In the genomic region with DNA sequence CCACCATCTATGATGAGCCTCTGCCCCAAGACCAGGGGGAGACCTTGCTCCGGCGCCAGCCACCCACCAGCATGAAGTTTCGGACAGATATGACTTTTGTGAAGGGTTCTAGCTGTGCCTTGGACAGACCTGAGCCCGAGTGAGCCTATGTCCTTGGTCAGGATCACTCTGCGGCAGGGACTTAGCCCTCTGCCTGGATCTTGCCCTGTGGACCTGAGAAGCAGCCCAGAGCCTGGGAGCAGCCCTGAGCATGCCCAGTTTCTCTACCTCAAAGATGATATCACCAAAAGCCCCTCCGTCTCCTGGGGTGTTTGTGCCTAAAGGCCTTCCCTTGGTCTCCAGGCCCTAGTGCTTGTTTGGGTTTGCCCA, we compare ENCODE assay signal across 8 mouse cellular contexts. TPM values are rescaled to one million over a fixed set of nuclear protein-coding genes. Genes with fewer than 3 reads are reported as not detected.
DNase-seq lines count a peak whose midpoint lies in the region; ATAC-seq and TF ChIP-seq lines count a peak whose summit lies in the region.

No protein-coding gene starts in this region.

- H3K27ac ChIP-seq in lung, embryonic 15.5 days: peak overlapping the region; percentile 63
- H3K27ac ChIP-seq in embryonic facial prominence, embryonic 14.5 days (replicated peaks; ENCODE audit: low read depth, low read length): peak overlapping the region; percentile 86
- peak overlapping the region; percentile 85 for H3K27ac ChIP-seq in kidney, postnatal 0 days
- H3K27ac ChIP-seq in neural tube, embryonic 14.5 days (ENCODE audit: low read depth, low read length): peak overlapping the region; percentile 77

- 58% methylated on average over 6 of the region's 6 CpGs for WGBS in lung, embryonic 15.5 days
- 63% methylated on average over 6 of the region's 6 CpGs for WGBS in embryonic facial prominence, embryonic 14.5 days
- WGBS in kidney, postnatal 0 days: 62% methylated on average over 6 of the region's 6 CpGs
- WGBS in neural tube, embryonic 14.5 days: 65% methylated on average over 6 of the region's 6 CpGs

- ATAC-seq in lung, embryonic 15.5 days (ENCODE audit: borderline replicate concordance, extremely low read depth, low FRiP score, low TSS enrichment): peak; percentile 47; the same call in 1 of the 2 replicates
- 0 out of 2 replicates have a peak, but pooled peaks have one; percentile 15 for ATAC-seq in embryonic facial prominence, embryonic 14.5 days (ENCODE audit: low read depth)
- ATAC-seq in kidney, postnatal 0 days (replicated peaks; ENCODE audit: low FRiP score, low read depth): peak; percentile 65; the same call in 1 of the 2 replicates
- ATAC-seq in neural tube, embryonic 14.5 days (ENCODE audit: low read depth): no peak

- DNase-seq in lung, adult 18-20 months: no peak
- no peak for DNase-seq in embryonic facial prominence, embryonic 14.5 days (ENCODE audit: low spot score)
- DNase-seq in kidney, postnatal 0 days (ENCODE audit: low spot score): no peak
- no peak for DNase-seq in layer of hippocampus, adult 18-20 months (ENCODE audit: low spot score in 2 of 2)
- no peak for DNase-seq in frontal cortex, postnatal 25 days (ENCODE audit: low spot score in 2 of 2)
- DNase-seq in testis, postnatal 14 days (ENCODE audit: low spot score): no peak

- no peak for TF ChIP-seq CTCF in kidney, postnatal 0 days (IDR thresholded peaks at IDR 0.05; ENCODE audit: low read depth)

- no peaks in the 10 kb centered on the region for H3K9me3 ChIP-seq in lung, embryonic 15.5 days
- H3K9me3 ChIP-seq in embryonic facial prominence, embryonic 14.5 days (ENCODE audit: control insufficient read depth, low read length): no peaks in the 10 kb centered on the region
- no peaks in the 10 kb centered on the region for H3K9me3 ChIP-seq in kidney, postnatal 0 days (replicated peaks; ENCODE audit: low read length)
- no peaks in the 10 kb centered on the region for H3K9me3 ChIP-seq in neural tube, embryonic 14.5 days (ENCODE audit: control insufficient read depth, low read length)

- peak overlapping the region; percentile 88 for H3K4me3 ChIP-seq in lung, embryonic 15.5 days
- H3K4me3 ChIP-seq in embryonic facial prominence, embryonic 14.5 days (ENCODE audit: low read depth, low read length): peak overlapping the region; percentile 80
- peak overlapping the region; percentile 74 for H3K4me3 ChIP-seq in kidney, postnatal 0 days (replicated peaks; ENCODE audit: low read depth, low read length)
- H3K4me3 ChIP-seq in neural tube, embryonic 14.5 days (ENCODE audit: low read depth, low read length): peak overlapping the region; percentile 86

- H3K27me3 ChIP-seq in lung, embryonic 15.5 days: no peaks in the 10 kb centered on the region
- no peaks in the 10 kb centered on the region for H3K27me3 ChIP-seq in embryonic facial prominence, embryonic 14.5 days (replicated peaks; ENCODE audit: control insufficient read depth, insufficient read depth, low read length)
- H3K27me3 ChIP-seq in kidney, postnatal 0 days (ENCODE audit: insufficient read depth, low read length): no peaks in the 10 kb centered on the region
- H3K27me3 ChIP-seq in neural tube, embryonic 14.5 days (ENCODE audit: control insufficient read depth, insufficient read depth, low read length): no peaks in the 10 kb centered on the region

- peak overlapping the region; percentile 81 for H3K9ac ChIP-seq in lung, embryonic 15.5 days
- H3K9ac ChIP-seq in embryonic facial prominence, embryonic 14.5 days (ENCODE audit: low read depth, low read length): peak overlapping the region; percentile 84
- H3K9ac ChIP-seq in kidney, postnatal 0 days (ENCODE audit: low read depth, low read length): peak overlapping the region; percentile 77
- H3K9ac ChIP-seq in neural tube, embryonic 14.5 days (replicated peaks; ENCODE audit: low read depth, low read length): peak overlapping the region; percentile 64

- peaks cover 49% of the 10 kb centered on the region for H3K36me3 ChIP-seq in lung, embryonic 15.5 days
- peaks cover 50% of the 10 kb centered on the region for H3K36me3 ChIP-seq in embryonic facial prominence, embryonic 14.5 days (ENCODE audit: control insufficient read depth, insufficient read depth, low read length)
- peaks cover 38% of the 10 kb centered on the region for H3K36me3 ChIP-seq in kidney, postnatal 0 days (ENCODE audit: insufficient read depth, low read length)
- H3K36me3 ChIP-seq in neural tube, embryonic 14.5 days (ENCODE audit: control insufficient read depth, insufficient read depth, low read length): peaks cover 18% of the 10 kb centered on the region

- peaks cover 13% of the 10 kb centered on the region for H3K4me1 ChIP-seq in lung, embryonic 15.5 days
- H3K4me1 ChIP-seq in embryonic facial prominence, embryonic 14.5 days (ENCODE audit: control insufficient read depth, insufficient read depth, low read length): no peaks in the 10 kb centered on the region
- peaks cover 12% of the 10 kb centered on the region for H3K4me1 ChIP-seq in kidney, postnatal 0 days (replicated peaks; ENCODE audit: insufficient read depth, low read length)
- peaks cover 13% of the 10 kb centered on the region for H3K4me1 ChIP-seq in neural tube, embryonic 14.5 days (ENCODE audit: control insufficient read depth, insufficient read depth, low read length)

- peak overlapping the region; percentile 94 for H3K4me2 ChIP-seq in lung, embryonic 15.5 days
- peak overlapping the region; percentile 97 for H3K4me2 ChIP-seq in embryonic facial prominence, embryonic 14.5 days (ENCODE audit: low read depth, low read length)
- peak overlapping the region; percentile 99 for H3K4me2 ChIP-seq in kidney, postnatal 0 days (ENCODE audit: low read length)
- H3K4me2 ChIP-seq in neural tube, embryonic 14.5 days (ENCODE audit: low read depth, low read length): peak overlapping the region; percentile 100

RNA-seq across cellular contexts. Expression of gene Gpn2, which starts 0.5 kb away (rescaled TPM):
- 20.7 and 20.8 TPM in 2 replicates for polyA plus RNA-seq in lung, embryonic 15.5 days (2015; fragmentation: Nextera tagmentation; extraction: Ambion mirVana)
- 17.3 and 18.8 TPM in 2 replicates for polyA plus RNA-seq in embryonic facial prominence, embryonic 14.5 days (2014; fragmentation: Nextera tagmentation; extraction: Ambion mirVana)
- 17.5 and 19.5 TPM in 2 replicates for polyA plus RNA-seq in kidney, postnatal 0 days (2015; fragmentation: Nextera tagmentation; extraction: Ambion mirVana)
- polyA plus RNA-seq in neural tube, embryonic 14.5 days (2014; fragmentation: Nextera tagmentation; extraction: Ambion mirVana): 17.0 and 18.8 TPM in 2 replicates
- total RNA-seq in layer of hippocampus, adult 18-20 months (2021): 10 to 100 TPM; 10.7 to 12.1 TPM

RNA-seq across cellular contexts. Expression of gene Gpatch3, which starts 9.1 kb away (rescaled TPM):
- polyA plus RNA-seq in lung, embryonic 15.5 days (2015; fragmentation: Nextera tagmentation; extraction: Ambion mirVana): 6.3 and 9.9 TPM in 2 replicates
- polyA plus RNA-seq in embryonic facial prominence, embryonic 14.5 days (2014; fragmentation: Nextera tagmentation; extraction: Ambion mirVana): 6.3 and 8.3 TPM in 2 replicates
- polyA plus RNA-seq in kidney, postnatal 0 days (2015; fragmentation: Nextera tagmentation; extraction: Ambion mirVana): 7.4 and 8.2 TPM in 2 replicates
- polyA plus RNA-seq in neural tube, embryonic 14.5 days (2014; fragmentation: Nextera tagmentation; extraction: Ambion mirVana): 6.4 and 6.7 TPM in 2 replicates
- total RNA-seq in layer of hippocampus, adult 18-20 months (2021): 10 to 100 TPM in 1 of 2 experiments, 1 to 10 TPM in 1; 9.6 to 10.1 TPM

RNA-seq across cellular contexts. Expression of gene Sfn, which starts 18.3 kb away (rescaled TPM):
- polyA plus RNA-seq in lung, embryonic 15.5 days (2015; fragmentation: Nextera tagmentation; extraction: Ambion mirVana): 17.7 and 20.9 TPM in 2 replicates
- polyA plus RNA-seq in embryonic facial prominence, embryonic 14.5 days (2014; fragmentation: Nextera tagmentation; extraction: Ambion mirVana): 129 and 135 TPM in 2 replicates
- polyA plus RNA-seq in kidney, postnatal 0 days (2015; fragmentation: Nextera tagmentation; extraction: Ambion mirVana): 20.5 and 21.3 TPM in 2 replicates
- 1.4 TPM in 2 replicates for polyA plus RNA-seq in neural tube, embryonic 14.5 days (2014; fragmentation: Nextera tagmentation; extraction: Ambion mirVana)
- total RNA-seq in layer of hippocampus, adult 18-20 months (2021): 1 to 10 TPM; 2.7 to 3.2 TPM

RNA-seq across cellular contexts. Expression of gene Nr0b2, which starts 30.5 kb away (rescaled TPM):
- 0.61 and 0.70 TPM in 2 replicates for polyA plus RNA-seq in lung, embryonic 15.5 days (2015; fragmentation: Nextera tagmentation; extraction: Ambion mirVana)
- not detected in 2 replicates for polyA plus RNA-seq in embryonic facial prominence, embryonic 14.5 days (2014; fragmentation: Nextera tagmentation; extraction: Ambion mirVana)
- 0.75 and 0.83 TPM in 2 replicates for polyA plus RNA-seq in kidney, postnatal 0 days (2015; fragmentation: Nextera tagmentation; extraction: Ambion mirVana)
- not detected in 2 replicates for polyA plus RNA-seq in neural tube, embryonic 14.5 days (2014; fragmentation: Nextera tagmentation; extraction: Ambion mirVana)
- not detected for total RNA-seq in layer of hippocampus, adult 18-20 months (2021)

RNA-seq across cellular contexts. Expression of gene Nudc, which starts 37.9 kb away (rescaled TPM):
- 300 and 313 TPM in 2 replicates for polyA plus RNA-seq in lung, embryonic 15.5 days (2015; fragmentation: Nextera tagmentation; extraction: Ambion mirVana)
- polyA plus RNA-seq in embryonic facial prominence, embryonic 14.5 days (2014; fragmentation: Nextera tagmentation; extraction: Ambion mirVana): 191 and 199 TPM in 2 replicates
- 200 and 219 TPM in 2 replicates for polyA plus RNA-seq in kidney, postnatal 0 days (2015; fragmentation: Nextera tagmentation; extraction: Ambion mirVana)
- 180 and 192 TPM in 2 replicates for polyA plus RNA-seq in neural tube, embryonic 14.5 days (2014; fragmentation: Nextera tagmentation; extraction: Ambion mirVana)
- 100 to 1,000 TPM; 135 to 141 TPM for total RNA-seq in layer of hippocampus, adult 18-20 months (2021)
